Mouse (Mus musculus) cerebellum, adult 9-11 months (tissue): ENCODE data around the gene Zfp697.

Experiments
- DNase-seq: peaks from one replicate; pipeline ENCODE4 v3.0.0; 2022

Zfp697 gene

DNA sequence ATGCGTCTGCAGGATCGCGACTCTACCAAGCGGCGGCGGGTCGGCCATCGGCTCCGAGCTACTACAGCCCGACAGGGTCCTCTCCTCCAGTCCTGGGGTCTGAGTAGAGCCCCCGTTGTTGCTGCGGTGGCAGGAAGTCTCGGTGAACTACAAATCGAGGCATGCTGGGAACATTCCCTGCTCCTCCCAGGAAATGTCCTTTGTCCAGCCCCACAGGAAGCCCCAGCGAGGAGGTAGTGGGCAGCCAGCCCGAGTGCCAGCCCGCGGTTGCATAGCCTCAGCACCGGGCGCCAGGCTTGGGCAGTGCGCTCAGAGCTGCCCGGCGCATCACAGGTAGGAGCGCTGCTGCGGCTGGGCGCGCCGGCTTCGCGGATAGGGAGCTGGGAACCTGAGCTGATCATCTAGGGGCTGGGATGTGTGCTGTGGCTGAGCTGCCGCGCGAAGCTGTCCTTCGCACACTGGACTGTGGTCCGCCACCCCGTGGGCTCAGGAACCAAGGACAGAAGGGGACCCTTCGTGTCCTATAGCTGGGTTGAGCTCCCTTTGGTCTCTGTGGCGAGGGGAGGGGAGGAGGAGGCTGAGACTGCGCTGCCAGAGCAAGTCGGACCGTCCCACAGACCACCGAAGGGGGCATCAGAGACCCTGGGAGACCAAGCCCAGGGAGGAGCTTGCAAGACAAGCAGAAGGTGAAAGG lies at the start of gene Zfp697:
Zfp697 (plus strand) TSS at position 216 of the 694 bp plus-strand sequence.
- DNase-seq = peak; percentile 91

DNA sequence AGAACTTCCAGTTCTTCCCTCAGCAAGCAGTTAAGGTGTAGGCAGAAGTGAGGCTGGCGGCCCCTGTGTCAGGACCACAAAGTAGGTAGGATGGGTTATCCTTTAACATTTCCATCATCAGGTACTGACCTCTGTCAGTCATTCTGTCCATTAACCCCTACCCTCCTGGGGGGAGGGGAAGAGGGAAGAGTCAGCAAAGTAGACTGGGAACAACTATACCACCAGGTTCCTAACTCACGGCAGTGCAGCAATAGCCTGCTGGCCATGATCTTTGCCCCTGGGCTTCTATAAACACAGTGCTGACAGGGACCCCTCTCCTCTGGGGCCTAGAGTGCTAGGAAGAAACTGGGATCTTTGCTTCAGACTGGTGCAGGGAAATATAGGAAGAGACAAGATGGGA lies 48.3 kb upstream of the Zfp697 start:
- DNase-seq = no peak

DNA sequence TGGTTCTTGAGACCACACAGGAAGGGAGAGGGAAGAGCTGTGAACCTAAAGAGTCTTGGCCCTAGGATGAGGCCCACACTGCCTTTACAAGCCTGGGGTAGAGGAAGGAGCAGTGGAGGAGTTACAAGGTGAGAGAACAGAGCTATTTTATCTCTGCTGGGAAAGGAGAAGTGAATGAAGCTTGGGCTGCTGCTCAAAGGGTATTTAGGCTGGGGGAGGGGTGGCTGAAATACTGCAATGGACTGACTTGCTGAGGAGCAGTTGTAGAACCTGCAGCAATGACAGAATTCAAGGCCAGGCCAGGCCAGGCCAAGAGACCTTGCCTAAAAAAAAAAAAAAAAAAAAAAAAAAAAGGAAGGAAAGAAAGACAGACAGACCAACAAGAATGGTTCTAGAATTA lies 46.9 kb upstream of the Zfp697 start:
- no peak for DNase-seq

DNA sequence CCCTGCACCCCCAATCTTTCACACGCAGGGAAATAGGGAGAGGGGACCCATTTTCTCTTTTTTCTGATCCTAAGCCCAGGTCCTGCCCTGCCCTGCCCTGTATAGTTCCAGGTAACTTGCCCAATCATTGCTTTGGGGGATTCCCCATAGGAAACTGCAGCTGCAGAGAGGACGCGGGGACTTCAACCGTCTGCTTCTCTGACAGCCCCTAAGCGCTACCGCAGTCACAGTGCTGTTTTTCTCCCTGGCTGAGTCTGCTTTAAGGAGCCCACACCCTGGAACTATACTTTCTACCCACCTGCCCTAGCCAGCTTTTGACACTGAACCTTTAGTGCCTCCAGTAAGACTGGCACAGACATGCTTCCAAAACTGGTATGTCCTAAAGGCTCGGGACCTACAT lies 46.4 kb upstream of the Zfp697 start:
- no peak for DNase-seq

DNA sequence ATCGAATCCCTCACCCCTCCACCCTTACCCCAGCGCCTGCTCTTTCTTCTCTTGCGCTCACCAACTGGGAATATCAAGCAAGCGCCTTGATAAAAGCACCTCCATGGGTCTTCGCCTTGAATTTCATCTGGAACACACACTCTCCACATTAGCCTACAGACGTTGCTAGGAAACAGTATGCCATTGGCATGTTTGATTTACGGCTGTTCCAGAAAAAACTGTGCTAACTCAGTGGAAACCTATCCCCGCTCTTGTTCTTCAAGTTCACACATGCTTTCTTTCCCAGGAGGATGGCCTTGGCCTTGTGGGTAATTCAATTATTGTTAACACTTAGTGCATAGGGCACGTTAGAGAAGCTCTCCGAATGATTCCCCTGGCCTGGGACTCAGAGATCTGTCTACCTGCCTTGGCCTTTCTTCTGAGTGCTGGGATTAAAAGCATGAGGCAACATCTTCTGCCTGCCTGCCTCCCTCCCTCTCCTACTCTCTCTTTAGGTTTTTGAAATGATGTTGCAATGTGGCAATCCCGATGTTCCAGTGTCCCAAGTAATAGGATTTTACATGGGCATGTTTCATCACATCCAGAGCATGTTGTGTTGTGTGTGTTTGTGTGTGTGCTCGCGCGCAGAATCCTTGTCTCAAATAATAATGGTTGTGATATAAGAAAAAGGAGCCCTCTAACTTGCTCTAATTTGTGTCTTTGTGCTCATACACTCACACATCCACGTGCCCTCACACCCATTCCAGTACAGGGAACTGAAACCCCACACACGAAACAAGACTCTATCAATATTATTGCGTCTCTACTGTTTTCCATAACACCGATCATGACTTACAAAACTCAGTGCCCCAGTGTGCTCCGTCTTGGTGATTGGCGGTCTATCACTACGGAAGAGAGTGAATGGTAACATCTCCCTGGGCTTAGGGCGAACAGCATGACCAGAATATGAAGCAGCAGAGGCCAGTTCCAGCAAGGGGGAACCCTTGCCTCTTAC lies 45.3 kb upstream of the Zfp697 start:
- no peak for DNase-seq

DNA sequence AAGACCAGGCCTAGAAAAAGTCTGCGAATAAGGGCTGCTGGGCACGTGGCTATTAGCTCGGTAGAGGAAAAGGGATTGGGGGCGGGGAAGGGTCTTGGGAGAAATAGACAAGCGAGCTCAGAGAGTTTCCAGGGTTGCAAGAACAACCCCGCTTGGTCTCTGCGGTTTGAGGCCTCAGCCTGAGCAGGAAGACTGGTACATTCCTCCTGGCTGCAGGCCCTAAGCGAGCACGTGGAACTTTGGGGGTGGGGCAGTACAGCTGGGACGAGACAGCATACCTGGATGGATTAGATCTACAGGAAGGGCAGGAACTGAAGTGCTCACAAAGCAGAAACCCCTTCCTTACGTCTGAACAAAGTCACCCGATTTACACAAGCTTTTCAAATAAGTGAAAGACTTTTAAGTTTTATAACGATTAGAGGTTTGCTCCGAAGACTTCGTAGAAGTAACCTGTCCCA lies 43.6 kb upstream of the Zfp697 start:
- DNase-seq = peak; percentile 8

DNA sequence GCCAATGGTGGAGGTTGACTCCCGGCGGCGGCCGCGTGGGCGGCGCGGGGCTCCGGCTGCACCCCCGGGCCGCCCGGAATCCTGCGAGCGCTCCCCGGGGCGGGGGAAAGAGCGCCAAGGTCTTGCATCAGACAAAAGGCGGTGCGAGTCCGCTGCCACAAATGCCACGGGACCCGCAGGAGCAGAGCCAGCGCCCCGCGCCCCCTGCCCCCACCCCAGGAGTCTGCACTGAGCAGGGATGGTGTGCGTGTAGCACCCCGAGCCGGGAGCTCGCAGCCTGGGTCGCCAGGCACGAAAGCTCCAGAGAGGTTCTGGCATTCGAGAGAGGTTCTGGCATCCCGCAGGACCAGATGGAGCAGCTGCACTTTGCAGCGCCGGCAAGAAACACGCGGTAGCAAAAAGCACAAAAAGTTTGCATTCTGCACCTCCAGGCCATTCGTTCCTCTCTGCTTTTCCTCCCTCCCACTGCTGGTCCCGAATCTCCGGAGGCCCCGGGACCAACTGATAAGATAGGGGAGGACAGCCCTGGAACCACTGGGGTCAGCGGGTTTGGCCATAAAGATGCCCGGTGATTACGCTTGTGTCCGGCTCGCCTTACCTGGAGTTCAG lies 43.1 kb upstream of the Zfp697 start:
- no peak for DNase-seq

DNA sequence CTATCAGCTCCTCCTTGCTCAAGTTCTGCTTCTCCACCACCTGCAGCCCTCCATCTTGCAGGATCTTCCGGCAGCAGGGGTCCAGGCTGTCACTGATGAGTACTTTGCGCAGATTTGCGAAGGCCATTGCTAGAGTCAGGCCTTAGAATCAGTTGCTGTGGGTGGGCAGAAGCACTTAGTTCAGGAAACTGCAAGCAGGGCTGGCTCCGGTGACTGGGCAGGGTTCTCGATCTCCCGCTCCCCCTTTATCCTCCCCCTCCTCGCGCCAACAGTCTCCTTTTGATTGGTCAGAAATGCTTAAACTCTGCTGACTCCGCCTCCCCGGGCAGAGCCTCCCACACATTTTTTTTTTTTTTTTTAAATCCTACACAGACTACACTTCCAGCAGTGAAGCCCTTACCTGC lies 42.6 kb upstream of the Zfp697 start, which contains the start of gene Phgdh:
Phgdh (minus strand) TSS at position 285 of the 404 bp plus-strand sequence.
- peak; percentile 31 for DNase-seq

DNA sequence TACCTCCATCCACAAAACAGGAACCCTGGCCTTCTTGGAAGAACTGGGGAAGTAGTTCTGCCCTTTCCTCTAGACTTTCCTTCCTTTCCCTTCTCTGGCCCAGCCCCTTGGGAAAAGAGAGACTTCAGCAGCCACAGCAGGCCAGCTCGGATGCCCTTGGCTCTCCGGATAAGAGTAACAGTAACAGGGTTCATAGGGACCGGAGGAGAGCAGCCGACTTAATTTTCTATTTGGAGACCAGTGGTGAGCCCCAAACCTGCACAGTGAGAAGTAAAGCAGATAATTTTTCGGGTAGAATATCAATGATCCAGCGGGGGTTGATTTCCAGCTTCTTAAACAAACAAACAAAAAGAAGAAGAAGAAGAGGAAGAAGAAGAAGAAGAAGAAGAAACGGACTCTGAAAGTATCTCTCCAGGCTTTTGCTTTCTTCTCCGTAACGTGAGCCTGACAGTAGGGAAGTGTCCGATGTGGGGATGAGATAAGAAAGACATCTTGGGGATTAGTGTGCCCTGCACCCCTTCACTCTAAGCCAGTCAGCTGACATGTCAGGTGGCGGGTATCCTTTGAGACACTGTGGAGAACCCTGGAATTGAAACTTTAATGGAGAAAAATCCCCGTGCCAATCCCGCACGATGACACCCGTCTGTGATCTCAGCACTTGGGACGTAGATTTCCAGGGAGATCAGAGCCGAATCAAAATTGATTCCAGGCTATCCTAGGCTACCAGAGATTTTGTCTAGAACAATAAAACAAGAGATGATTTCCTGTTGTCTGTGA lies 41.3 kb upstream of the Zfp697 start:
- DNase-seq = no peak

DNA sequence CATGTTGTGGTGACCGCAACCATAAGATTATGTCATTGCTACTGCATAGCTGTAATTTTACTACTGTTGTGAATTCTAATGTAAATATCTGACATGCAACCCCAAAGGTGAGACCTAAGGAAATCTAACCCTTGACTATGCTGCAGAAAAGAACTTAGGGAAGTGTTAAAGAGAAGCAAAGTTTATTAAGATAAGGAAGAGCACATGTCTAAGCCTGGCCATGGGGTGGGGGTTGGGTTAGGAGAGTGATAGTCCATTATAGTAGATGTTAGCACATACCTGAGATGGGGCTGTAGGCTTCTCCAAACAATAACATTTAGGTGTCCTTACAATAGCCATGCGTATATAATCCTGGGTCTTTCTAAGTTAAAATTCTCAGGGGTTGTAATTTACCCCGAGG lies 39.0 kb upstream of the Zfp697 start:
- no peak for DNase-seq

DNA sequence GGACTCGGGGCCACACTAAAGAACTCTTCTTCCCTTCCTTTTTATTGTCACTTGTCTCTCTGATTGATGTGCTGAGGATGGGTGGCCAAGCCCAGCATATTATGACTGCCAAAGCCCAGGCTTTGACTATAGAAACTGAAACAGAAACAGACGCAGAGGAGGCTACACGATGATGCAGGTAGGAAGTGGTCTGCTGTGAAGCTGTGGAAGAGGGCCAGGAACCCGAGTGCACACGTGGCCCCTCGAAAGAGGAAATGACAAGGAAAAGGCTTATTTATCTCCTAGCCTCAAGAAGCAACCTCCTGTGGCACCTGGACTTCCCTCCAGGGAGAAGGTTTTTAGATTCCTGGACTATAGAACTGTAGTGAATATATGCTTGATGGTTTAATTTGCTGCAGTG lies 34.2 kb upstream of the Zfp697 start:
- DNase-seq = no peak

DNA sequence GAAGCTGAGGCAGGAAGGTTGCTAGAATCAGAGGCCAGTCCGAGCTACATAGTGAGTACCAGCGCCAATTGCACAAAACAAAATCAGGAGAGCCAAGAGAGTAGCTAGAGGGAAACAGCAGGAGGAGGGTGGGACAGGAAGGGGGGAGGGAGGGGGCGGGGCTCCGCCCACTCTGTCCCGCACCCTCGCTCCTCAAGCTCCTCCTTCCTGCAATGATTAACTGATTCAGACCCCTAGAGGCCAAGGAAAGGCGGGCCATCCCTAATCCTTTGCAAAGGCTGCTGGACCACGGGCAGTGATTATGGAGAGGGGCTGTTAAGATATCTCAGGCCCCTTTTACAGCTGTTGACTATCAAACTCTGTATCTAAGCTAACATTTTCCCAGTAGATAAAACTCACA lies 33.6 kb upstream of the Zfp697 start:
- DNase-seq = no peak

DNA sequence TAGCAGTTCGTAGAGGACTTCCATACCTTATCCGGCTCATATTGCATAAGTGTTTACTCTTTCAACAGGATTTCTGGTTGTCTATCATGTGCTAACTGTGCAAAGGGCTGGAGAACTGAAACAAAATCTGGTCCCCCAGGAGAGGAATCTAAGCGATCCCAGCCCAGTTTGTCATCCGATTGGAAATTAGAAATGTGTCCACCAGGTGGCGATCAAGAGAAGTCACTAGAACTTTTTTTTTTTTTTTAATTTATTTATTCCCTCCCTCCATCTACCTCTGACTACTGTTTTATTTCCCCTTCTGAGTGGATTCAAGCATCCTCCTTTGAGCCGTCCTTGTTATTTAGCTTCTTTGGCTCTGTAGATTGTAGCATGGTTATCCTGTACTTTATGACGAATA lies 28.4 kb upstream of the Zfp697 start:
- peak; percentile 32 for DNase-seq

DNA sequence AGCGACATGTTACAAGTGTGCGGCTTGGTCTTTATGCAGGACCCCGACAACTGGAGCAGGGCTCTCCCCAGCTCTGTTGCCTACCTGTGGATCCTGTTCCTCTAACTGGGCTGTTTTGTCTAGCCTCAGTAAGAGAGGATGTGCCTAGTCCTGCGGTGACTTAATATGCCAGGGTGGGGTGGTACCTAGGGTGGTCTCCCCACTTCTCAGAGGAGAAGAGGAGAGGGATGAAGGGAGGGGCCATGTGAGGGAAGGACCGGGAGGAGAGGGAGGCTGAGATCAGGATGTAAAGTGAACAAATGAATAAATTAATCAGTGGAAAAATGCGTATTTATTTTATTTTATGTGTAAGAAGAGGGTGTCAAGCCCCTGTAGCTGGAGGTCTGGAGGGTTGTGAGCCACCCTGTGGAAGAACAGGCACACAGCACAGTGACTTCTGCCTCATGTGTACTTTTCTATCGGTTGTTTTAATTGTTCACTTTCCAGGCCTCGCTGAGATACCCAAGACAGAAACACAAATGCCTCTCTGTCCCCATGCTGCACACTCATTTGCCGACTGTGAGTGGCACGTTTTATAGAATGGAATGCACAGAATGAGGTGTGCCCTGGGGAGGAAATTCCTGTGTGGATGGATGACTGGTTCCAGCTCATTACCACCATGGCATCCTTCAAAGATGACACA lies 26.8 kb upstream of the Zfp697 start:
- no peak for DNase-seq

DNA sequence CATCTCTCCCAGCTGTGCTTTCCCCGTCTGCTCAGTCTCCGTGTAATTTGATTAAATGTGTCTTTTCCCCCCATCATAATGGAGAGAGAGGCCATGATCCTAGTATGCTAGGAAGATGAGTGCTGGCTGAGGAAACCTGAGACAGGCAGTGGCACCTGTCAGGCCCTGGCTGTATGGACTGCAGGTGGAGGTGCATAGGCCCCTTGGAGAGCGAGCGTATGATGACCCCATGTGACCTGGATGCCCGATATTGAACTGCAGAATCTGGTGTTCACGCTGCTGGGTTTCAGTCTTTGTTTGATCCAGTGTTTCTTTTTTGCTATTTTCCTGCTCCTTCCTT lies 26.3 kb upstream of the Zfp697 start:
- DNase-seq = no peak

DNA sequence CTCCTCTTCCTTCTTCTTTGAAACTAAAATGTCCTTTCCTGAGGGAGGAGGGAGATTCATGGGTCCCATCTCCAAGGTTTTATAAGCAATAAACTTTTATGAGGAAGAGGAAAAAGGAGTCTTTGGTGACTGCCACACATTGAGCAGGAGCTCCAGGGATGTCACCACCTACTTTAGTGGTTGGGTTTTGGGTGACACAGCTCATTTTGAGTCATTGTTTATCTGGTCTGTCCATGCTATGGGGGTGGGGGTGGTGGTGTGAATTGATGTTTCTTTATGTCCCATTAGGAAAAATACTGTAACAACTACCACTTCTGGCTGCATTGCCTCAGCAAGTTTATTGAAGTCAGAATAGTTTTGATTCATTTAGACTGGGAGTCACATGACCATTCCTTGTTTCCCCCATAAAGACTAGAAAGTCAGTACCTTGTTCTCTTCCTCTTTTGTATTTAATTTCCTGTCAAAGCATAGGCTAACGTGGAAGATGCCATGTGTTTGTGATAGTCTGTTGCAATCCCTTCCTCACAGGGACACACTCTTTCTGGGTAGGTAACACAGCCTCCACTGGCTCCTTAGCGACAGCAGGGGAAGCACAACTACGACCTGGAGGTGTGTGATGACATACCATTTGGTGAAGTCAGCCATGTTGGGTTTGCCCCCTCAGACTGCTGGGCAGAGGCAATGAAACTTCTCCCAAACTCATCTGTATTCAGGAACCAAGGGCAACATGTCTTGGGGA lies 25.5 kb upstream of the Zfp697 start:
- DNase-seq = no peak

DNA sequence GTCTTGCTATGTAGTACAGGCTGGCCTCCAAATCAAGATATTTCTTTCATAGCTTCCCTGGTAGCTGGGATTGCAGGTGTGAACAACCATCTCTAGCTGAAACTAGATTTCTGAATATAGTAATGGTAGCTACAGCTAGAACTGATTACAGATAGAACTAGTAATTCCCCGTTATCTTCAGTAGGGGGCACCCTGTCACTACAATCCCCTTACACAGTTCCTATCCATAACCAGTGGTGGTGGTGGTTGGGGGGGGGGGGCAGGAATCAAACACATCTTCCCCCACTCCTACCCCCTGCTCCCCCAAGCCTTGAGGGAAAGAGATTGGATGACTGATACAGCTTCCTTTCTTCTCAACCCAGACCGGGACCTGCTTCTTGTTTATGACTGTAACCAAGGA lies 19.5 kb upstream of the Zfp697 start:
- DNase-seq = no peak

DNA sequence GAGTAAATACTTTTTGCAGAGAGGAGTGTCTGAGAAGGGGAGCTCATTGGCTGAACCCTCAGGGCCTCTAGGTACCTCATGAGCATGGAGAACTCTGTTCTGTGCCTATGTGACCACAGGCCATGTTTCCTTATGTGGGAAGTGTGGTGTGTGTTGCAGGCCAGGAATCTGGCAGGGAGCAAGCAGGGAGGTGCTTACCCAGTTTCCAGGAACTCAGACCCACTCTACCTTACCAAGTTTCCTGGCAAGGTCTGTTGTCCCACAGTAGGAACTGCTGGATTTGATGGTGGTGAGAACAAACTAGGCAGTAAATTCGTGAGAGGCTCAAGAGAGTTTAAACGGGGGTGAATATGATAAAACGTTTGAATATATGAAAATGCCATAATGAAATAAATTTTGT lies 16.2 kb upstream of the Zfp697 start:
- DNase-seq = no peak

DNA sequence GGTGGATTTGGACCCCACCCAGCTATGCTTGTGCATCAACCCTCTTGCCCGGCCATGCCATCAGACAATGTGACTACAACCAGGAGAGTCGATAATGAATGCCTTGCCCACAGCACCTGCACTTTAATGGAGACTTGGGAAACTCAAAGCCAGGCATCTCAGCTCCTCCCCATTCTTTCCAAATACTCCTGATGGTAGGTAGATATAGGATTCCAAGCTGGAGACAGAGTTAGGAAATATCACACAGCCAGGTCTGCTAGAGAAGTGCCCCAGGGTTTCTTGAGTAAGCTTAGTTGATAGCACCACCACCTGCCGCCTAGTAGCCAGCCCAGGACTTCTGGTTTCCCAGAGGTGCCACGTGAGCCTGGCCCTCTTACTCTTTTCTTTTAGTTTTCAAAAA lies 15.4 kb upstream of the Zfp697 start:
- no peak for DNase-seq

DNA sequence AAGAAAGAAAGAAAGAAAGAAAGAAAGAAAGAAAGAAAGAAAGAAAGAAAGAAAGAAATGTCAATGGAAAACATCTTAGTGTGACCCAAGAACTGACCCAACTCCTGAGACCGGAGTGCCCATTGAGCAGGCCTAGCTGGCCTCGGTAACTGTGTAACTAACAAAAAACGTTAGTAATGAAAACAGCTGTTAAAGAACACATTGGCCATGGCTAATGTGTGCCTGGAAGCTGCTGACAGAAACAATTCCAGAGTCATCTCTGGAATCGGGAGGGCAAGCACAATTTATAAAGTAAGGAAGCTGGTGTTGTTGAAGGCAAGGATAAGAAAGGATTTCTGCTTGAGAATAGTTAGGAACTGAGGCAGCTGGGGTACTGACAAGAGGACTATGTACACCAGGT lies 14.0 kb upstream of the Zfp697 start:
- DNase-seq = no peak

DNA sequence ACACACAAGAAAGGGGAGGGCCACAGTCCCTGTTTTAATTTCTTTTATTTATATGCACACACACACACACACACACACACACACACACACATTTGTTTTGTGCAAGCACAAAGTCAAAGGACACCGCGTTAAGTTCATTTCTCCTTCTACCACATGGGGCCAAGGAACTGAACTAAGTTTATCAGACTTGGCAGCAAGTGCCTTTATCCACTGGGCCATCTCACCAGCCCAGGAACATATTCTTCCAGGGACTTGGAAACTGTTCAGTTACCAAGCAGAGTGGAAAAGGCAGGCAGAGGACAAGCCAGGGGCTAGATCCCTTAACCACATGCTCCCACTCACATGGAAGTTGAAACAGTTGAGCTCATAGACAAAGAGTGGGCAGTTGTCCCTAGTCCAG lies 13.5 kb upstream of the Zfp697 start:
- DNase-seq = no peak
